Mouse (Mus musculus): ENCODE measurements around the gene Lipc.

DNA sequence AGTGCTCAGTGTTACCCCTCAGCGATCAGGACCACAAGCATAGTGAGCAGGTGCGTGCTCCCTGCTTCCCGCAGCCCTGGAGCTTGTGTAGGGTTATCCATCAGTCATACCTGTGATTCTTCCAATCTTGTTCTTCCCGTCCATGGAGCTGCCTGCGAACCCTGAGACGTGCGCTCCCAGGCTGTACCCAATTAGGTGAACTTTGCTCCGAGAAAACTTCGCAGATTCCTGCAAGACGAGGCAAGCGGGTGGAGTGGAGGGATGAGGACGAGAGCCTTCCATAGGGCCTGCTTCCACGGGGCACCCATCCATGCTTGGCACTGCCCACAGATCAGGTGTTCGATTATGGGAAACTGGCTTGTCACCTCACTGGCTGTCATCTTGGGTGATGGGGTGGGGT is 133.3 kb downstream of the Lipc start:
- TF ChIP-seq GATA1 (IDR thresholded peaks at IDR 0.05; ENCODE audit: borderline replicate concordance, low read length) = no peak
- TF ChIP-seq FLI1 (IDR thresholded peaks at IDR 0.05; ENCODE audit: low read length) = no peak

All from megakaryocyte, embryonic 14.5 days (primary cell).